7 mouse cellular contexts compared by ENCODE assay signal in genomic region chr17:84187727-84188373, GRCm38 (mm10). TPM values are rescaled to one million over a fixed set of nuclear protein-coding genes. Genes with fewer than 3 reads are reported as not detected.
A peak's percentile ranks its signal among the peaks of the same experiment; 100 is the strongest.
DNase-seq lines count a peak whose midpoint lies in the region; ATAC-seq lines count a peak whose summit lies in the region.

Gene Zfp36l2 (minus strand): TSS chr17:84187947.

- no peaks in the 10 kb centered on the region for H3K27me3 ChIP-seq in embryonic facial prominence, embryonic 11.5 days (ENCODE audit: control insufficient read depth, insufficient read depth, low read length)
- H3K27me3 ChIP-seq in limb, embryonic 10.5 days (ENCODE audit: low read depth, poor library complexity, severe bottlenecking) = no peaks in the 10 kb centered on the region
- H3K27me3 ChIP-seq in midbrain, embryonic 12.5 days = peaks cover 12% of the 10 kb centered on the region; the same call in 1 of the 2 replicates

- peak within 1 kb of the TSS; percentile 93 for H3K4me3 ChIP-seq in embryonic facial prominence, embryonic 11.5 days (ENCODE audit: low read depth, low read length)
- peak within 1 kb of the TSS; percentile 64 for H3K4me3 ChIP-seq in limb, embryonic 10.5 days
- H3K4me3 ChIP-seq in midbrain, embryonic 12.5 days = peak within 1 kb of the TSS; percentile 76

- peak within 1 kb of the TSS; percentile 96 for H3K27ac ChIP-seq in embryonic facial prominence, embryonic 11.5 days (replicated peaks; ENCODE audit: low read depth, low read length)
- H3K27ac ChIP-seq in limb, embryonic 10.5 days = peak within 1 kb of the TSS; percentile 97
- peak within 1 kb of the TSS; percentile 94 for H3K27ac ChIP-seq in midbrain, embryonic 12.5 days (replicated peaks)

- 0% methylated on average over 53 of the region's 76 CpGs for WGBS in embryonic facial prominence, embryonic 11.5 days
- 1% methylated on average over 68 of the region's 76 CpGs for WGBS in limb, embryonic 10.5 days
- WGBS in midbrain, embryonic 12.5 days = under 1% methylated on average over 62 of the region's 76 CpGs

- H3K4me2 ChIP-seq in embryonic facial prominence, embryonic 11.5 days (ENCODE audit: low read depth, low read length) = peak within 1 kb of the TSS; percentile 83
- peak within 1 kb of the TSS; percentile 82 for H3K4me2 ChIP-seq in midbrain, embryonic 12.5 days (replicated peaks)

- H3K9ac ChIP-seq in embryonic facial prominence, embryonic 11.5 days (replicated peaks; ENCODE audit: low read length) = peak within 1 kb of the TSS; percentile 91
- peak within 1 kb of the TSS; percentile 94 for H3K9ac ChIP-seq in midbrain, embryonic 12.5 days (replicated peaks)

- peak; percentile 99 for DNase-seq in adrenal gland, postnatal 10 days
- DNase-seq in embryonic facial prominence, embryonic 11.5 days (ENCODE audit: low spot score) = peak; percentile 96
- DNase-seq in kidney, adult 11 months = peak; percentile 95
- peak; percentile 97 for DNase-seq in limb, embryonic 10.5 days (ENCODE audit: low spot score)
- DNase-seq in skeletal muscle tissue, adult 2 months (ENCODE audit: low read depth, low spot score) = peak; percentile 94

- peak; percentile 86 for ATAC-seq in embryonic facial prominence, embryonic 11.5 days (replicated peaks; ENCODE audit: insufficient number of reproducible peaks, low FRiP score, low TSS enrichment, low read depth)
- peak; percentile 38 for ATAC-seq in granulocyte monocyte progenitor cell, adult 5-6 weeks (replicated peaks; ENCODE audit: poor library complexity, severe bottlenecking)
- ATAC-seq in midbrain, embryonic 12.5 days (ENCODE audit: low FRiP score, low read depth) = peak; percentile 85

- peaks cover 14% of the 10 kb centered on the region for H3K4me1 ChIP-seq in embryonic facial prominence, embryonic 11.5 days (ENCODE audit: control insufficient read depth, insufficient read depth, low read length)
- peaks cover 45% of the 10 kb centered on the region for H3K4me1 ChIP-seq in limb, embryonic 10.5 days
- H3K4me1 ChIP-seq in midbrain, embryonic 12.5 days = peaks cover 40% of the 10 kb centered on the region

- peaks cover 7% of the 10 kb centered on the region for H3K36me3 ChIP-seq in embryonic facial prominence, embryonic 11.5 days (replicated peaks; ENCODE audit: control insufficient read depth, insufficient read depth, low read depth, low read length)
- peaks cover 36% of the 10 kb centered on the region for H3K36me3 ChIP-seq in limb, embryonic 10.5 days
- H3K36me3 ChIP-seq in midbrain, embryonic 12.5 days = 0 out of 2 replicates have a peak, but pooled peaks cover 5% of the 10 kb centered on the region

- H3K9me3 ChIP-seq in embryonic facial prominence, embryonic 11.5 days (replicated peaks; ENCODE audit: control insufficient read depth, low read length) = no peaks in the 10 kb centered on the region
- no peaks in the 10 kb centered on the region for H3K9me3 ChIP-seq in limb, embryonic 10.5 days (replicated peaks)
- H3K9me3 ChIP-seq in midbrain, embryonic 12.5 days = no peaks in the 10 kb centered on the region

RNA-seq across cellular contexts. Expression of gene Zfp36l2, which starts in this region (rescaled TPM):
- total RNA-seq in adrenal gland, postnatal 10 days (2021) = 100 to 1,000 TPM in 1 of 2 experiments, 10 to 100 TPM in 1; 67.0 to 122 TPM
- 22.8 and 23.5 TPM in 2 replicates for polyA plus RNA-seq in embryonic facial prominence, embryonic 11.5 days (2014; fragmentation: Nextera tagmentation; extraction: Ambion mirVana)
- total RNA-seq in granulocyte monocyte progenitor cell, adult 5-6 weeks (2014; fragmentation: Nextera tagmentation) = 199 TPM in 2 replicates
- total RNA-seq in granulocyte monocyte progenitor cell, adult 5-6 weeks (2017) = 91.5 and 99.4 TPM in 2 replicates
- 13.4 and 14.2 TPM in 2 replicates for polyA plus RNA-seq in limb, embryonic 10.5 days (2016; fragmentation: Nextera tagmentation; extraction: Ambion mirVana)
- 11.4 and 13.6 TPM in 2 replicates for polyA plus RNA-seq in midbrain, embryonic 12.5 days (2016; fragmentation: Nextera tagmentation; extraction: Ambion mirVana)

Comparison
In these comparisons a context has a peak if more than half of its experiments do, and no peak if none do; other contexts are left out.
1. Peak in every context shown above with its lines: DNase-seq, ATAC-seq, H3K4me3 ChIP-seq and H3K27ac ChIP-seq.